Mouse (Mus musculus): ENCODE measurements around the gene Zfp708. TPM values are rescaled to one million over a fixed set of nuclear protein-coding genes. Genes with fewer than 3 reads are reported as not detected.
A peak's percentile ranks its signal among the peaks of the same experiment; 100 is the strongest.

Zfp708 gene
- polyA plus RNA-seq, 1 experiment from 2014 or later: 0.78 TPM

GRCm38 (mm10) chr13:67060786-67061358, 36.9 kb downstream of the Zfp708 start, which contains the start of gene Zfp712:
Gene Zfp712, minus strand, starts transcription at chr13:67061170.
- H3K4me1 ChIP-seq (ENCODE audit: insufficient read depth): peaks cover 5% of the 10 kb centered on the region; the same call in 1 of the 2 replicates
- H3K9me3 ChIP-seq (ENCODE audit: low read length): no peaks in the 10 kb centered on the region
- TF ChIP-seq CTCF (IDR thresholded peaks at IDR 0.05; ENCODE audit: low read depth) (no peak), EP300 (IDR thresholded peaks at IDR 0.05; ENCODE audit: low read depth) (0 out of 2 replicates have a peak, but pooled peaks have one; percentile 9)
- ATAC-seq (peak; percentile 98), DNase-seq (peak; percentile 90)
- H3K36me3 ChIP-seq (replicated peaks; ENCODE audit: insufficient read depth, low read length): no peaks in the 10 kb centered on the region
- H3K27me3 ChIP-seq (ENCODE audit: insufficient read depth, low read length): no peaks in the 10 kb centered on the region
- H3K27ac ChIP-seq (ENCODE audit: low read depth): peak within 1 kb of the TSS; percentile 90
- WGBS (ENCODE audit: insufficient replicate concordance): under 1% methylated on average over 27 of the region's 27 CpGs
- peak within 1 kb of the TSS; percentile 83 for H3K4me3 ChIP-seq (ENCODE audit: low read depth, low read length)
- peak within 1 kb of the TSS; percentile 70 for H3K9ac ChIP-seq (replicated peaks)
- H3K4me2 ChIP-seq (ENCODE audit: low read depth, low read length): peak within 1 kb of the TSS; percentile 90

GRCm38 (mm10) chr13:67060161-67060785, 37.5 kb downstream of the Zfp708 start:
- peak; percentile 30 for ATAC-seq
- no peaks in the 10 kb centered on the region for H3K36me3 ChIP-seq (replicated peaks; ENCODE audit: insufficient read depth, low read length)
- H3K27me3 ChIP-seq (ENCODE audit: insufficient read depth, low read length): no peaks in the 10 kb centered on the region
- H3K9ac ChIP-seq (replicated peaks): peak overlapping the region; percentile 70
- DNase-seq: no peak
- H3K27ac ChIP-seq (ENCODE audit: low read depth): peak overlapping the region; percentile 90
- TF ChIP-seq CTCF (IDR thresholded peaks at IDR 0.05; ENCODE audit: low read depth): no peak
- no peak for TF ChIP-seq EP300 (IDR thresholded peaks at IDR 0.05; ENCODE audit: low read depth)
- no peaks in the 10 kb centered on the region for H3K9me3 ChIP-seq (ENCODE audit: low read length)
- H3K4me3 ChIP-seq (ENCODE audit: low read depth, low read length): peak overlapping the region; percentile 83
- H3K4me1 ChIP-seq (ENCODE audit: insufficient read depth): peaks cover 5% of the 10 kb centered on the region; the same call in 1 of the 2 replicates
- peak overlapping the region; percentile 90 for H3K4me2 ChIP-seq (ENCODE audit: low read depth, low read length)
- WGBS (ENCODE audit: insufficient replicate concordance): 6% methylated on average over 12 of the region's 12 CpGs

Other genes with a start within 250 kb of the Zfp708 start
- gene Gm10767, start 193.1 kb downstream of the Zfp708 start, polyA plus RNA-seq (2015; fragmentation: Nextera tagmentation; extraction: Ambion mirVana): 0.33 and 0.41 TPM in 2 replicates
- 0.41 and 0.59 TPM in 2 replicates for gene Zfp712, start 36.8 kb downstream of the Zfp708 start, polyA plus RNA-seq (2015; fragmentation: Nextera tagmentation; extraction: Ambion mirVana)
- gene Gm28557, start 10.6 kb upstream of the Zfp708 start, polyA plus RNA-seq (2015; fragmentation: Nextera tagmentation; extraction: Ambion mirVana): 1.4 and 2.2 TPM in 2 replicates
- 0.13 and 0.18 TPM in 2 replicates for gene Rslcan18, start 18.3 kb upstream of the Zfp708 start, polyA plus RNA-seq (2015; fragmentation: Nextera tagmentation; extraction: Ambion mirVana)
- 0.40 and 0.56 TPM in 2 replicates for gene Zfp759, start 23.7 kb upstream of the Zfp708 start, polyA plus RNA-seq (2015; fragmentation: Nextera tagmentation; extraction: Ambion mirVana)
- 2.0 and 2.1 TPM in 2 replicates for gene Rsl1, start 75.2 kb upstream of the Zfp708 start, polyA plus RNA-seq (2015; fragmentation: Nextera tagmentation; extraction: Ambion mirVana)
- 0.43 and 0.53 TPM in 2 replicates for gene Zfp455, start 96.5 kb upstream of the Zfp708 start, polyA plus RNA-seq (2015; fragmentation: Nextera tagmentation; extraction: Ambion mirVana)
- gene Zfp458, start 180.5 kb upstream of the Zfp708 start, polyA plus RNA-seq (2015; fragmentation: Nextera tagmentation; extraction: Ambion mirVana): 0.30 and 0.40 TPM in 2 replicates
- 0.19 and 0.39 TPM in 2 replicates for gene Zfp457, start 208.5 kb upstream of the Zfp708 start, polyA plus RNA-seq (2015; fragmentation: Nextera tagmentation; extraction: Ambion mirVana)
- 0.63 and 0.65 TPM in 2 replicates for gene Zfp595, start 234.6 kb upstream of the Zfp708 start, polyA plus RNA-seq (2015; fragmentation: Nextera tagmentation; extraction: Ambion mirVana)